Mouse (Mus musculus) midbrain, embryonic 12.5 days (tissue): ENCODE data around the gene Il3ra. TPM values are rescaled to one million over a fixed set of nuclear protein-coding genes. Genes with fewer than 3 reads are reported as not detected.

Experiments
- ATAC-seq: fragments of 200-750 bp; cut with Nextera tagmentation; 2 replicates; pipeline ENCODE4 v1.8.0; 2017; ENCODE audit warnings: low read depth, moderate TSS enrichment, moderate library complexity; ENCODE audit not compliant: low FRiP score
- H3K27ac ChIP-seq: fragments of 300-500 bp; sonication (generic); replicated peaks from 2 replicates; pipeline ENCODE4 v1.5.1; 2016; ENCODE audit warnings: mild to moderate bottlenecking
- H3K27me3 ChIP-seq: fragments of 300-500 bp; sonication (generic); 2 replicates; pipeline ENCODE4 v1.6.1; 2016; ENCODE audit warnings: mild to moderate bottlenecking
- H3K36me3 ChIP-seq: fragments of 300-500 bp; sonication (generic); 2 replicates; pipeline ENCODE4 v1.6.1; 2016
- H3K4me1 ChIP-seq: fragments of 300-500 bp; sonication (generic); 2 replicates; pipeline ENCODE4 v1.6.1; 2016
- H3K4me2 ChIP-seq: fragments of 300-500 bp; sonication (generic); replicated peaks from 2 replicates; pipeline ENCODE4 v1.6.1; 2016; ENCODE audit warnings: mild to moderate bottlenecking, moderate library complexity
- H3K4me3 ChIP-seq: fragments of 300-500 bp; sonication (generic); 2 replicates; pipeline ENCODE4 v1.5.1; 2016; ENCODE audit warnings: mild to moderate bottlenecking
- H3K9ac ChIP-seq: fragments of 300-500 bp; sonication (generic); replicated peaks from 2 replicates; pipeline ENCODE4 v1.6.1; 2016; ENCODE audit warnings: mild to moderate bottlenecking, moderate library complexity
- H3K9me3 ChIP-seq: fragments of 300-500 bp; sonication (generic); 2 replicates; pipeline ENCODE4 v1.6.1; 2016; ENCODE audit warnings: mild to moderate bottlenecking
- WGBS: fragments of 180-500 bp; shearing (Covaris S2); methylation state at CpG from one replicate; pipeline ENCODE4 v1.1.7; 2016; 5-methylcytosine and 5-hydroxymethylcytosine counted together
- polyA plus RNA-seq: library from polyadenylated mRNA; unstranded; fragments of >200 nt; fragmentation: Nextera tagmentation; extraction: Ambion mirVana; gene quantifications from 2 replicates; pipeline ENCODE4 v1.2.1, GENCODE M21; 2016

The Il3ra gene
- polyA plus RNA-seq, 1 experiment from 2014 or later, result 3.6 TPM

DNA sequence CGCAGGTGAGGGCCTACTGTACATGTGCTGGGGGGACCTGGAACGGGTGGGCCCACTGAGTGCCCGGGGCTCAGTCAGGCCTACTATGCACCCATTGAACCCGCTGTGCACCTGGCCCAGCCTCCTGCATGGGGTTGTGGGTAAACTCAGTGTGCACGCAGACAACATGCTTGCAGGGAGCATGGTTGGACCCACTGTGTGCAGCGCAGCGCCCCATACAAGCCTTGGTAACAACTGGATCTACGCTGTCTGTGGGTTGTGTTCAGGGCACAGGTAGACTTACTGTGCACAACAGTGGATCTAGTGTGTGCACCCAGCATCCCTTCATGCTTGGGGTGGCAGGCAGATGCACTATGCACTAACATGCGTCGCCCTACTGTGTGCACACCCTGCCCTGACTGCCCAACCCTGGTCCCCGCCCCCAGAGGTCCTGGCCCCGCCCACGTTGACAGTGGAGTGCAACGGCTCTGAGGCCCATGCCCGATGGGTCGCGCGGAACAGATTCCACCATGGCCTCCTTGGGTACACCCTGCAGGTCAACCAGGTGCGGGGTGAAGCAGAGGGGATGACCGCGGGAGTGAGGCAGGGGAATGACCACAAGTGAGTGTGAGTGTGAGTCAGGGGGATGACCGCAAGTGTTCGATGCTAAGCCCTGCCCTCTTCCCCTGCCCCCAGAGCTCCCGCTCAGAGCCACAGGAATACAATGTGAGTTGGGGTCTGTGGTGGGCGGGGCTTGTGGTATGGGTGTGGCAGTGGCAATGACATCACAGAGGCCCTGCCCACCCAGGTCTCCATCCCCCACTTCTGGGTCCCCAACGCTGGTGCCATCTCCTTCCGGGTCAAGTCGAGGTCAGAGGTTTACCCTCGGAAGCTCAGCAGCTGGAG is 4.4 kb downstream of the Il3ra start:
- WGBS, result 96% methylated on average over 29 of the region's 29 CpGs
- Histone ChIP-seq H3K9ac (no peak overlapping the region), H3K9me3 (peaks cover 62% of the 10 kb centered on the region), H3K4me1 (no peaks in the 10 kb centered on the region; the same call in 1 of the 2 replicates), H3K4me3 (no peak overlapping the region), H3K27ac (no peak overlapping the region), H3K27me3 (no peaks in the 10 kb centered on the region), H3K4me2 (no peak overlapping the region), H3K36me3 (0 out of 2 replicates have a peak, but pooled peaks cover 13% of the 10 kb centered on the region)
- no peak for ATAC-seq

DNA sequence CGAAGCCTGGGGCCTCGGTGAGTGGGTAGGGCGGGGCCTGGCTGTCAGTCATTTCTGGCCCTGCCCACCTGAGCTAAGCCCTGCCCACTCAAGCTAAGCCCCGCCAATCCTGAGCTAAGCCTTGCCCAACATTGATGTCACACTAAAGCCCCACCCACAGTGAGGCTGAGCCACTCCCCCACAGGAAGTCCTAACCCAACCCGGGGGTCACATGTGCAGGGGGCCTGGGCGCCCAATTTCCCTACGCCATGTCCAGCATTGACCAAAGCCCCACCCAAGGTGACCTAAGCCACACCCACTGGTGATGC is 5.0 kb downstream of the Il3ra start:
- no peak overlapping the region for H3K27ac ChIP-seq
- H3K9me3 ChIP-seq, result peaks cover 65% of the 10 kb centered on the region
- no peaks in the 10 kb centered on the region for H3K27me3 ChIP-seq
- 99% methylated on average over 7 of the region's 7 CpGs for WGBS
- no peak overlapping the region for H3K4me3 ChIP-seq
- no peak overlapping the region for H3K4me2 ChIP-seq
- H3K36me3 ChIP-seq, result 0 out of 2 replicates have a peak, but pooled peaks cover 13% of the 10 kb centered on the region
- H3K4me1 ChIP-seq, result no peaks in the 10 kb centered on the region; the same call in 1 of the 2 replicates
- no peak overlapping the region for H3K9ac ChIP-seq
- ATAC-seq, result no peak

DNA sequence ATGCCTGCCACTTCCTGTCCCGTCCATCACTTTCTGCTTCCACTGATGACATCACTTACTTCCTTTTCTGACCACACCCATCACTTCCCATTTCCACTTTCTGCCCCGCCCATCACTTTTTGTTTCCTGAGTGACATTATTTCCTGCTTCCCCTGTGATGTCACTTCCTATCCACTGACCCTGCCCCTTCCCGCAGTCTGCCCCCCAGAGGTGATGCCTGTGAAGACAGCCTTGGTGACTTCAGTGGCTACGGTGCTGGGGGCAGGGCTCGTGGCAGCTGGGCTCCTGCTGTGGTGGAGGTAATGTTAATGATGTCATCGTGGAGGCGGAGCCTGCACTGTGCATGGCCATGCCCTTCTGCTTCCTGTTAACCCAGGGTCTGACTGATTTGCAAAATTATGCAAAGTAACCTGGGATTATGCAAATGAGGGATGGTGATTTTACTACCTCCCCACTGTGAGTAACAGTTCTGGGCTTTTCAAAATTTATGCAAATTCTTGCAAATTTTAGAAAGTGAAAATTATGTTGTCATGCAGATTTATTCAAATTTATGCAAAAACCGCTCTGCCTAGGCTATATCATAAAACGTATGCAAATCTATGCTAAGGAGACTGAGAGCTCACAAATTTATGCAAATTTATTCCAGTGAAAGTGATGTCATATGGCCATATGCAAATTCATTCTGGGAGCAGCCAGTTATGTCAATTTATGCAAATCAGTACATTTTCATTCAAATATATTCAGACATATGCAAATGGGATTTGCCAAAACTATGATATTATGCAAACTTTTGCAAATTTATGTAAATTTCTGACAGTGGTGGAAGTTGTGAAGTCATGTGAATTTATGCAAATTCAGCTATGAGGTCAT is 5.9 kb downstream of the Il3ra start:
- no peak overlapping the region for H3K9ac ChIP-seq
- H3K9me3 ChIP-seq, result peaks cover 62% of the 10 kb centered on the region
- no peak overlapping the region for H3K4me2 ChIP-seq
- ATAC-seq, result peak; percentile 13
- H3K27me3 ChIP-seq, result no peaks in the 10 kb centered on the region
- H3K36me3 ChIP-seq, result 0 out of 2 replicates have a peak, but pooled peaks cover 13% of the 10 kb centered on the region
- H3K4me3 ChIP-seq, result no peak overlapping the region
- WGBS, result 91% methylated on average over 9 of the region's 9 CpGs
- H3K27ac ChIP-seq, result no peak overlapping the region
- H3K4me1 ChIP-seq, result no peaks in the 10 kb centered on the region

DNA sequence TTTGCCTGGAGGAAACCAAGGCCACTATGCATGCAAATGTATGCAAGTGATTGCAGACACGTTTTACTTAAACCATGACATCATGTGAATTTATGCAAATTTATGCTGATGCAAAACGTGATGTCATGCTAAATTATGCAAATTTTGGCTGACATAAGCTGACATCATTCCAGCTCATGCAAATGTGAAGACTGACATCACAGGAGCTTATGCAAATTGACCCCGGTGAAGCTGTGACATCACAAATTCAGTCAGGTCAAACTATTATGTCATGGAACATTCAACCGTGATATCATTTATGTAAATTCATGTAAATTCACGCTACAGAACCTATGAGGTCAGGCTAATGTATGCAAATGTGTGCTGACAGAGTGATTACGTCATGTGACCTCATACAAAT is 6.5 kb downstream of the Il3ra start:
- WGBS, result 80% methylated on average over 6 of the region's 6 CpGs
- Histone ChIP-seq H3K4me3 (no peak overlapping the region), H3K9me3 (peaks cover 56% of the 10 kb centered on the region), H3K9ac (no peak overlapping the region), H3K4me2 (no peak overlapping the region), H3K27me3 (no peaks in the 10 kb centered on the region), H3K36me3 (0 out of 2 replicates have a peak, but pooled peaks cover 13% of the 10 kb centered on the region), H3K4me1 (no peaks in the 10 kb centered on the region), H3K27ac (no peak overlapping the region)
- ATAC-seq, result no peak

DNA sequence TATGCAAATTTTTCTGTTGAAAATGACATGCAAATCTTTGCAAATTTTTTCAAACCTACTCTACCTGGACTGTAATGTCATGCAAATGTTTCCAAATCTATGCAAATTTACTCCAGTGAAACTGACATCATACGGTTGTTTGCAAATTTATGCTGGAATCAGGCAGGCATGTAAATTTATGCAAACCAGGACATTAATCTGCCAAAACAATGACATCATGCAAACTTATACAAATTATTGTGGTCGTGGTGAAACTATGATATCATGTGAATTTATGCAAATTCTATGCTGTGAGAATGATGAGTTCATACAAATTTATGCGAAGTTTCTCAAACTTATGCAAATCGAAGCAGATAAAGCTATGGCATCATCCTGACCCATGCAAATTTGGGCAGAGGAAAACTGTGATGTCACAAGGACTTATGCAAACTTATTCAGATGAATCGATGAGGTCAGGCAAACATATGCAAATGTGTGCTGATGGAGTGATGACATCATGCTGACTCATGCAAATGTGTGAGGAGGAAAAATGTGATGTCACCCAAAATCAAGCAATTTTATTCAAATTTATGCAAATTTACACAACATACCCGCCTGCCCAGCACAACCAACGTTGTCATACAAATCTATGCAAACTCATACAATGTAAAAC is 7.1 kb downstream of the Il3ra start:
- 0 out of 2 replicates have a peak, but pooled peaks have one; percentile 0 for ATAC-seq
- Histone ChIP-seq H3K4me1 (no peaks in the 10 kb centered on the region), H3K4me2 (no peak overlapping the region), H3K9me3 (peaks cover 50% of the 10 kb centered on the region), H3K9ac (no peak overlapping the region), H3K27me3 (no peaks in the 10 kb centered on the region), H3K4me3 (no peak overlapping the region), H3K27ac (no peak overlapping the region), H3K36me3 (0 out of 2 replicates have a peak, but pooled peaks cover 13% of the 10 kb centered on the region)
- 94% methylated on average over 7 of the region's 7 CpGs for WGBS

DNA sequence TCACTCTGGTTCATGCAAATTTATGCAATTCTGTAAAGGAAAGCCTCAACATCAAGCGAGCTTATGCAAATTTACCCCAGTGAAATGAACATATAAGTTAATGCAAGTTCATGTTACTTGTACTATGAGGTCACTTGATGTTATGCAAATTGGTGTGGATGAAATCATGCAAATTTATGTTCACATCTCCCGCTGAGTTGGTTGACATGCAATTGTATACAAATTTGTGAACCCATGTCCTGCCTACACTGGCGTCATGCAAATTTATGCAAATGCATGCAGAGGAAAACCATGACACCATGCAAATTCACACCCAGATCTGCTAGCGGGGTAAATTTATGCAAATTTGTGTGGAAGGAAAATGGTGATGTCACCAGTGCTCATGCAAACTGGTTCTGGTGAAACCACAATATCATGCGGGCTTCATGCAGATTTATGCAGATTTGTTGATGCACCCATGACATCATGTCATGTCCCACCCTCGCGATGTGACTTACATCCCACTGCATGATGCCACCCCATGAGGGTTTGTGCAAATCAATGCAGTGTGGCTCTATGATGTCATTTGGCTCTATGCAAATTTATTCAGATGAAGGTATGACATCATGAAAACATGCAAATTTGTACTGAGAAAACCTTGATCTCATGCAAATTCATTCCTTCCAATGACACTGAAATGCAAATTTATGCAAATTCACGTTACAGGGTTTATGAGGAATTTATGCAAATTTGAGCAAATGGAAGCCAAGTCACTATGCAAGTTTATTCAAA is 7.8 kb downstream of the Il3ra start:
- 87% methylated on average over 8 of the region's 8 CpGs for WGBS

GRCm38 (mm10) chr14:14354511-14355359 is 8.7 kb downstream of the Il3ra start:
- WGBS, result 85% methylated on average over 13 of the region's 13 CpGs
- no peak overlapping the region for H3K4me2 ChIP-seq
- peaks cover 35% of the 10 kb centered on the region for H3K9me3 ChIP-seq
- H3K4me3 ChIP-seq, result no peak overlapping the region
- no peaks in the 10 kb centered on the region for H3K4me1 ChIP-seq
- peak; percentile 59 for ATAC-seq
- H3K27ac ChIP-seq, result no peak overlapping the region
- no peaks in the 10 kb centered on the region for H3K27me3 ChIP-seq
- no peak overlapping the region for H3K9ac ChIP-seq
- H3K36me3 ChIP-seq, result 0 out of 2 replicates have a peak, but pooled peaks cover 7% of the 10 kb centered on the region

More for the DNA sequence above, 7.8 kb downstream of the Il3ra start:
- H3K27me3 ChIP-seq, result no peaks in the 10 kb centered on the region
- H3K9ac ChIP-seq, result no peak overlapping the region
- H3K4me1 ChIP-seq, result no peaks in the 10 kb centered on the region
- ATAC-seq, result peak; percentile 39
- H3K9me3 ChIP-seq, result peaks cover 43% of the 10 kb centered on the region
- no peak overlapping the region for H3K4me2 ChIP-seq
- 0 out of 2 replicates have a peak, but pooled peaks cover 9% of the 10 kb centered on the region for H3K36me3 ChIP-seq
- H3K27ac ChIP-seq, result no peak overlapping the region
- no peak overlapping the region for H3K4me3 ChIP-seq

DNA sequence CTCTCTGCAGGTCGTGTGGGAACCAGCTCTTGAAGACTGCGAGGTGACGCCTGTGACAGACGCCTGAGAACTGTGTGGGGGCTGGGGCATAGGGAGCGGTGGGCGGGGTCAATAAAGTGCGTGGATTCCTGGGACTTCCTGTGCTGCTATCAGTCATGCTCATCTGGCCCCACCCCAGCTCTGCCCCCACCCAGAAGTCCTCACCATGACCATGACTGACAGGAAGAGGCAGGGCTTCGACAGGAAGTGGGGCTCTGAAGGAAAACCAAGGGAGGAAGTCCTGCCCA is 9.2 kb downstream of the Il3ra start:
- no peak overlapping the region for H3K4me3 ChIP-seq
- no peak overlapping the region for H3K4me2 ChIP-seq
- no peak overlapping the region for H3K9ac ChIP-seq
- H3K9me3 ChIP-seq, result peaks cover 29% of the 10 kb centered on the region
- WGBS, result 91% methylated on average over 8 of the region's 8 CpGs
- H3K27me3 ChIP-seq, result no peaks in the 10 kb centered on the region
- peak; percentile 11; the same call in 1 of the 2 replicates for ATAC-seq
- H3K36me3 ChIP-seq, result 0 out of 2 replicates have a peak, but pooled peaks cover 2% of the 10 kb centered on the region
- no peak overlapping the region for H3K27ac ChIP-seq
- no peaks in the 10 kb centered on the region for H3K4me1 ChIP-seq

- 94% methylated on average over 1 of the region's 1 CpGs for WGBS
- H3K9me3 ChIP-seq, result no peaks in the 10 kb centered on the region
- no peaks in the 10 kb centered on the region for H3K27me3 ChIP-seq
- ATAC-seq, result peak; percentile 68; the same call in 1 of the 2 replicates
- H3K9ac ChIP-seq, result no peak overlapping the region
- H3K4me1 ChIP-seq, result no peaks in the 10 kb centered on the region
- H3K27ac ChIP-seq, result no peak overlapping the region
- no peaks in the 10 kb centered on the region for H3K36me3 ChIP-seq
- H3K4me3 ChIP-seq, result no peak overlapping the region
- H3K4me2 ChIP-seq, result no peak overlapping the region
These were observed 49.5 kb downstream of the Il3ra start for GRCm38 (mm10) chr14:14395535-14395934.

DNA sequence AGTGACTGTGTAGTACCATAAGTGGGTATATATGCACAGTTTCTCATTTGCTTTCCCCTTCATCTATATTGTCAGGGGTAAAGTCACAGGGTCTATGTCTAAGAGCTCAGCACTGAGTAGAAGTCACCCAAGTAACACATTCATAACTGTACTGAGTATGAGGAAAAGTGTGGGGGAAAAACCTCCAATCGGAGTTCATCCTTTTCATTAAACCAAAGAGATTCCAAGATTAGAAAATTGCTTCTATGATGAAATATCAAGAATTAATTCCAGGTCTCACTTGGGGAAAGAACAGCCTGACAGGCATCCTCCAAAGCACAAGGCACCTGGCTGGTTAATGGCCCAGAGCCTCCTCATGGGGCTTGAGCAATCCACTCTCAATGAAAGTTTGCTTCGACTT is 54.9 kb downstream of the Il3ra start, which contains the start of gene Olfr721-ps1:
TSS of gene Olfr721-ps1 (plus strand) at position 301 of the 400 bp plus-strand sequence.
- H3K9me3 ChIP-seq, result no peaks in the 10 kb centered on the region
- ATAC-seq, result no peak
- H3K4me2 ChIP-seq, result no peak within 1 kb of the TSS
- no peaks in the 10 kb centered on the region for H3K4me1 ChIP-seq
- no peaks in the 10 kb centered on the region for H3K36me3 ChIP-seq
- H3K27ac ChIP-seq, result no peak within 1 kb of the TSS
- no peaks in the 10 kb centered on the region for H3K27me3 ChIP-seq
- H3K9ac ChIP-seq, result no peak within 1 kb of the TSS
- WGBS, result 86% methylated on average over 2 of the region's 2 CpGs
- no peak within 1 kb of the TSS for H3K4me3 ChIP-seq
